Mouse (Mus musculus) spleen, postnatal 10 days (tissue): ENCODE measurements at regions not wholly inside any gene's neighbourhood (a gene's known extent, or its start where the extent isn't known, plus 50 kb on each side); places are given as distances from the start of the nearest gene placed in this dataset.

Experiments
- DNase-seq, 2 experiments: peaks; one replicate each; pipeline ENCODE4 v3.0.0; 2021 to 2022; ENCODE audit warnings: low spot score in 2 of 2

GRCm38 (mm10) chr1:190526046-190526445 is 355.5 kb upstream of the Prox1 start:
- no peak for DNase-seq

GRCm38 (mm10) chr1:190500106-190500505 is 329.6 kb upstream of the Prox1 start:
- DNase-seq, result no peak

DNA sequence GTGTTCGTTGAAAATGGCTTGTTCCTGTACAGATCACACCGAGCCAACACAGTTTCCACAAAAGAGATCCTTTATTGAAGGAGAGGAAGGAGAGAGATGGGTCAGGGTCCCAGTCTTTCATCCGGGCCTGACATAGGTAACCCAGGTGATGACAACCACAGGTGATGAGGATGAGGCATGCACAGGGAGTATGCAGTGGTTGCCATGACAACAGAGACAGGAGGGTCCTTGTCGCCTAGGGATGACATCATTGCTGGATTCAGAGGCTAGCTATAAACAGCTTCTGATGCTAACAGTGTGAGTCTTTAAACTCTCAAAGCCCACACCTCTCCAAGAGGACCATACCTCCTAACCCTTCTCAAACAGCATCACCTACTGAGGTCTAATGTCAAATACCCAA is 327.0 kb upstream of the Prox1 start:
- DNase-seq, result no peak

DNA sequence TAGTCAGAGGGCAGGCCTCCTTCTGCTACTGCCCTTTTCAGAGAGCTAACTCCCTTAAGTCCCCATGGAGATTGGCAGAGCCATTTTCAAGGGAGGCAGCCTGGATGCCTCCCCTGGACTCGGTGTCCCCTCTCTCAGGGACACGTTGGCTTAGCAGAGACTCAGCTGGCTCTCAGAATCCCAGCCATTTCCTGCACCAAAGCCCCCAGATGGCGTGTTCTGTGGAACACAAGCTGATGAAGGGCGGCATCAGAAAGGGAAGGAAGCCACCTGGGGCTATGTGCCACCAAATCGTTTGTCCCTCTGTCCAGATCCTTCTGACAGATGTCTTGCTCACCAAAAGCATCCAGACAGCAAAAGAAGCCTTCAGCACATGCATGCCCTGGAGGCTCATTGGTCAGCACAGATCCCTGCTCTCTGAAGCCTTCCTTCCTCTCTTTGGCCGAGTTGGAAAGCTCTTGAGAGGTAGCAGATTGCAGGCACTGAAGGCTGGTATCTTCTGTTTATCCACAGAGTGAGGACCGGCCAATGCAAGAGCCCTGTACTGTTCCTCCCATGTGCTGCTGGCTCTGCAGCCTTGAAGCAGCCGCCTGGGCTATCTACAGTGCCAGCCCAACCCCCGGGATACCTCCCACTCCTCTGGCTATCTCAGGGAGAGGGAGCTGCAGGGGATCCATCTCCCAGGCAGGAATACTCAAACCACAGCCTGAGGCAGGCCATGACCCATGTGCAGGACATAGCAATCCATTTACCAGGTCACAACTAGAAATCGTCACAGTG is 325.4 kb upstream of the Prox1 start:
- DNase-seq, result no peak

DNA sequence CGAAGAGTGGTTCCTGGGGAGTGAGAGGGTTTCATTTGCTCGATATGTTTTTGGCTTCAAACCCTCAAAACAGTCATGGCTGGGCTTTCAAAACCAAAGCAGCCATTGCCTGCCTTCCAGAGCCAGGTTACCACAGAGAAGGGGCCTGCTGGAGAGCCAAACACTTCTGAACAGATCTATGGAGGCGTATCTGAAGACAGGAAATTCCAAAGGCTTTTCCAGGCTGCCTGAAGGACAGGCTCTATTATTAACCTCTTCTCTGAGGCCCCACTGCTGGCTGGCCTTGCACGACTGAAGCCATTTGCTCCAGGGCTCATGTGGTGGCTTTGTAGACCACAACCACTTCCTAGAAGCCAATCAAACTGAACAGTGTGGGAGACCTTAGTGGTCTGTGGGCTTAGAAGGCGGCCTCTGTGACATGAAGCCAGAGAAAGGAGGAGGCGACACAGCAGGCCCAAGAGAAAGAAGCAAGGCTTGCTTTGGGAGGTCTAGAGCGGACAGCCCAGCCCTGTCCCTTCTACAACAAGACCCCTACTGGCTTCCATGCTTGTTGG is 316.1 kb upstream of the Prox1 start:
- no peak for DNase-seq

DNA sequence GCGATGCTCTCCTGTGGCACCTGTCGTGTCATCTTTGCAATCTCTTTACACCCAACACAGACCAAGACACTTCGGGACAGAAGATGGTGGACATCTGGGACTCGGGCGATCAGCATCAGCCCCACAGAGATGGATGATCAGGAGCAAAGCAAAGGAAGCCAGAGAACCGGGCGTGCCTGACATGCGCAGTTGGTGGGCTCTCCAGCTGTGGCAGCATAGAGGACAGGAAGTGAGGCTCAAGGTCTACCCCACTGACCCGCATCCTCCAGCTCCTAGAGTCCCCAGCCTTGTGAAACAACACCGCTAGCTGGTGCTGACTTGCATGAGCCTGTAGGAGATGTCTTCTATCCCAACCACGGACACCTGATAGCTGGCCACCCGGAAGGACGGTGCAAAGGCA is 312.9 kb upstream of the Prox1 start:
- no peak for DNase-seq

DNA sequence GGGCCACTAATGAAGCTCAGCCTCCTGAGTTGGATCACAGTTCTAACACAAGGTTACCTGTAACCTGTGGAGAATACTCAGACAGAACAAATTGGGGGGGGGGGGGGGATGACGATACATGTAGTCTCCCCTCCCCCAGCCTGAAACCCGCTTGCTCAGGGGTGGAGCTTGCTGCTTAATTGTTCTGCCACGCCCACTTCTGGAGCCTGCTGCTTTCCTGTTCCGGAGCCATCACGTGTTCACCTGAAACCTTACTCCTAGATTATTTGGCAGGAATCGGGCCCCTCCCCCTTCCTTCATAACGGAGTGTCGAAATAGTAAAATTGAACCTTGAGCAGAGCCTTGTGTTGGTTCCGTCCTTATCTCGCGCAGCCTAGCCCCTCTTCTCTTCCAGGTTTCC is 310.6 kb upstream of the Prox1 start:
- no peak for DNase-seq

- DNase-seq, result no peak
Observed at GRCm38 (mm10) chr1:190480601-190481000, 310.1 kb upstream of the Prox1 start.

DNA sequence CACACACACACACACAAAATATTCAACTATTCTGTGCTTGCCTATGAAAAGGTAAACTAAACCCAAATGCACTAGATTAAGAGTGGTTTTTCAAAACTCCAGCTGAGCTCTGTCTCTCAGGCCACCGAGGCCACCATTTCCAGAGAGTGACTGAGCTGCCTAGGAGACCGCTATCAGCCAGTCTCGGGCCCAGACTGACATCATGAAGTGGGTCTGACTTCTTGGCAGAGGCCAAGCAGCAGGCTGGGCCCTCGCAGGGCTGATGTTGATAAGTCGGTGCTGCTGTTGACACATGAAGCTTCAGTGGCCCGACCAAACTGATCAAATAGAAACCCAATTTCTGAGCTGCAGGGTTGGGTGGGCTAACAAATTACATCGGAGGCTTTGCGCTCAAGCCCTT is 302.2 kb upstream of the Prox1 start:
- no peak for DNase-seq

DNA sequence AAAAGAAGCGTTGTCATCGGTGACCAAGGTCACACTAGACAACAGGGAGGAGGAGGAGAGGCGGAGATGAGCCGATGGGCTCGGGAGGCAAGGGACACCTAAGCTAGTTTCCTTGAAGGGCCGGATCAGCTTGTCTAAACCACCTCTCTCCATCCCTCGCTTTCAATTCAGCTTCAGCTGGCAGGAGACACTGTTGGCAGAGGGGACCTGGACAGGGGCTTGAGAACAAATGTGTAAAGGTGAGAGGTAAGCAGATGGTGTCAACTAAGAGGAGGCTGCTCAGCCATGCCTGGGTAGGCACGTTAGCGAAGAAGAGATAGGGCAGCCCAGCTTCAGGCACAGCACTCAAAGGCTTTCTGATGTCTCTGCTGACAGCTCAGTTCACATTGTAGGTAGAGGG is 299.8 kb upstream of the Prox1 start:
- DNase-seq, result no peak

- DNase-seq, result no peak
Observed at GRCm38 (mm10) chr1:190457541-190458061, 287.1 kb upstream of the Prox1 start.

- DNase-seq, result no peak
Observed at GRCm38 (mm10) chr1:190453549-190453948, 283.0 kb upstream of the Prox1 start.

DNA sequence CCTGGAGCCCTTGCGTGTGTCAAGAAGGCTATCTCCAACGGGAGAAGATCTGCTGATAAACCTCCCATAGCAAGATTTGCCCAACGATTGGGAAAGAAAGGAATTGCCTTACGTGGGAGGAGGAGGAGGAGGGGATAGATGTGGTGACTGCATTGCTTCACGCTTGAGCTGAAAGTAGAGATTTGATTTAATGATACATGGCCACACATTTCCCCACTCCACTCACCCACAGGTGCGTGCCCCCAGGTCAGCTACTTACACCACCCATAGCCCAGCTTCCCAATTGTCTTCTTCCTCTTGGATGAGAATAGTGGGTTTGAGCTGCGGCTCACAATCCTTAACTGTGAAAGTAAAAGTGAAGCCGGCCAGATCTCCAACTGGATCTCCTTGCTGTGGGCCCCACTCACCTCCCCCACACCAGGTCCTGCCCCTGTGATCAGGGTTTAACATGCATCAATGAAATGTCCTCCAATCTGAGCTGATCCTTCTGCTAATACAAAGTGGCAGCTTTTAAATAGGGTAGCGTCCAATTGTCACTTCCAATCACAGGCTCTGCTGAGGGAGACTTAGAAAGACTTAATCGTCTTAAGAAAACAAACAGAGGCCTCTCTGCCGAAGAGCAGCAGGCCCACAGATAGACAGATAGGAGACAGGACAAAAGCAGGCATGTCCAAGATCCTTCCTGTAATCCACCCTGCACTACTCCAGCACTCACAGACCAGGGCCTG is 281.8 kb upstream of the Prox1 start:
- DNase-seq, result no peak

DNA sequence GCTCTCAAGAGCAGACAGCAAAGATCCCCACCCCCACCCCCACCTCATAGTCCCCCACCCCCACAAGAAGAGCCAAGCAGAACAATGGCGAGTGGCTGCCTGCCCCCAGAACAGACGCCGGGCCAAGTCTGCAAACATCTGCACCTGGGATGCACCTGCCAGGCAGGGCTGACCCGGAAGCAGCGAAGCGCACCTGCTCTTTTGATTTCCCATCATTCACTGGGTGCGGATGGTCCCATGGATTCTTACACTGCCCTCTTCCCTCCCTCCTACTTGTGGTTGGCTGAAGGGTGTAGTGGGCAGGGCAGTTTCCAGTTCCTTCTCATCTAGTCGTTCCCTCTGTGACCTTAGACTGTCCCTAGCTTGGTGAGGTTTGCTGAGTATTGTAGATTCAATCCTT is 277.7 kb upstream of the Prox1 start:
- DNase-seq, result no peak

DNA sequence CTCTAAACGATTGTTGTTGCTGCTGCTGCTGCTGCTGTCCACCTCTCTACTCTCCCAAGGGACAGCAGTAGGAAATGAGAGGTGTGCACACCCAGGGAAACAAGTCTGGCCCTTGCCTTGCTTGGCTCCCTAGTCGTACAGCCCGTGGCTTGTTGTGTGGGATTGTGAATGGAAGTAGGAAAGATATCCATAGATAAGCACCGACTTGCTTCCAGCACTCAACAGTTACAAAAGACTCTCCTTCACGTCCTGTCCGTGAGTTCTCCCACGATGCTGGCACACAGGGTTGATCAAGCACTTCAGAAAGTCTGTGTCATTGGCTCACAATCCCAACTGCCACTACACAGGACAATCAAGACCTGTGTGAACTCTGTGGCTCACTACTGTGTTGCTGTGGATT is 276.7 kb upstream of the Prox1 start:
- no peak for DNase-seq

DNA sequence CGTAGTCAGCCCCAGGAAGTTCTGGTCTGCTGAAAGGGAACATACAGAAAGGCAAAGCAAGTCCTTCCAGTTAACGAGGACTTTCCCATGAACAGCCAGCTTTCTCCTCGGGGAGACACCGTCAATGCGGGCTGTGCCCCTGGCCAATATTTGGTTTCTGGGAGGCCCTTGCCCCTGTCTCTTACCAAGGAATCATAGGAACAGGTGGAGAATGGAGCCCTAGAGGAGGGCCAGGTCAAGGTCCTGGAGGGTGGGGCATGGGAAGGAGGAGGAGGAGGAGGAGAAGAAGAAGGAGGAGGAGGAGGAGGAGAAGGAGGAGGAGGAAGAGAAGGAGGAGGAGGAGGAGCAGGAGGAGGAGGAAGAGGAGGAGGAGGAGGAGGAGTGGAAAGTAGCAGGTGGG is 276.2 kb upstream of the Prox1 start:
- DNase-seq, result no peak

DNA sequence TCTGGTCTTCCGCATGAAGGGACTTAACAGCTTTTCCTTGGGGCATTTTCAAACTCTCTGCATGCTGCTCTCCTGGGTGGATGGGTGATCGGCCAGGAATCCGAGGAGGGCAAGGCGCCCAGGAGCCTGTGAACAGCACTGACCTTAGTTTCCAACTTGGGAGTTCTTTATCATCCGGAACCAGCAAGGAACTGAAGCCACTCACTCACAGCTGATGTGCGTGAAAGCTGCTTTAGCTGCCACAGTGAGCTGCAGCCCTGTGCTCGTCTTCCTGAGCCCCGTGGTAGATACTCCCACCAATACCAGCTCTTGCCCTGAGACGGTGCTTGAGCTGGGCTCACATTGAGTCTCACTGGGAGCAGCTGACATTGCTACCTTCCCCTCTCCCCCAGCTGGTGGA is 273.9 kb upstream of the Prox1 start:
- no peak for DNase-seq

GRCm38 (mm10) chr1:190443234-190443633 is 272.7 kb upstream of the Prox1 start:
- no peak for DNase-seq

- DNase-seq, result no peak
Observed at GRCm38 (mm10) chr1:190442166-190442565, 271.7 kb upstream of the Prox1 start.

DNA sequence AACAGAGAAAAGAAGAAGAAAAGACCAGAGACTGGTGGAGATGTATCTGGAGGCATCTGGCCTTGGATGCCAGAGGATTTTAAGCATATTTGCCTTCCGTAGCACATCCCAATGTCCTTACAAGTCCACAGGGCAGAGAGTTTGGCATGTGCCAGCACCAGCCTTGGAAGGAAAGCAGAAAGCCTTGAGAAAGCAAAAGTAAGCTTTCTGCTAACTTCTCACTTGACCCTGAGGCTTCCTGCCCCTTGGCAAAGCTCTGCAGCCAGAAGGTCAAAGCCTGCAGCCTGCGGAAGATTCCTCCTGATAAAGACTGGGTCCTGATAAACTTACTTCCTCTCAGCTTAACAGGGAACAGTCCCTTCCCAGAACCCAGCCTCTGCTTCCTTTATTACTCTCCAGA is 268.3 kb upstream of the Prox1 start:
- DNase-seq, result no peak

DNA sequence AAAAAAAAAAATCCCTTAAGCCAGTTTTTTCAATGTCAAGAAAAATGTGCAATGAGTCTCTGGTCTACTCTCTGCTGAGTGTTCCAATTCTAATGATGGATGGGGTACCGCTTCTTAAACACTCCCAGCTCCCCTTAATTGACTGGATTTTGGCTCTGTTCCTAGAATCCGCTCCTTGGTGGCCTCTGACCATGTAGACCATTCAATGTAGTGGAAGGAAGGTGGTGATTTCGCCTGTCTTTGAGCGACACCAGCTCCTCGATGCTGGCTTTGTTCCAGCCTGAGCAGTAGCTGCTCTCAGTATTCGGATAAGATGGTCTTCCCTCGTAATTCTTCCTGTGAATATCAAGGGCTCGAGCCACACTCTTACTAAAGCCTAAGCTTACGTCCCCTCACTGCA is 252.4 kb upstream of the Prox1 start:
- DNase-seq, result no peak

DNA sequence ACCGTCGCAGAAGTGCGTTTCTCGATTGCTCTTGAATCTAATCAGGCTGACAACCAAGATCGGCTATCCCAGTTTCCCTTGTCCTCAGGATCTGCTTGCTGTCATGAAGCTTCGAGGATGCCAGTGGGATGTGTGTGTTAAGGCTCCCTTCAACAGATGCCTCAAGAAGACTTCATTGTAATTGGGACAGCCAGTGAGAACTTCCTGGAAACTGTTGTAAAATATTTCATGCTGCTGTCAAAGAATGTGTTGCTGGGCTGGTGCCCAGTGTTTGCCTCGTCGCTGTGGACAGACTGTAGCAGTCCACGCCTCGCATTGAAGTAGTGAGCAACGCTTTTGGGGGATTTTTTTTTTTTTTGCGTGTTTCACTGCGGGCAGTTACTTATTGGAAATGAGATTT is 249.2 kb upstream of the Prox1 start:
- no peak for DNase-seq

- DNase-seq, result no peak
Observed at GRCm38 (mm10) chr1:190417326-190417725, 246.8 kb upstream of the Prox1 start.
